Mouse (Mus musculus) liver, adult 2 months (tissue): Measurements from ENCODE around the gene Gm49776.

Experiments
- CTCF ChIP-seq: fragments of 200-500 bp; IDR thresholded peaks from 2 replicates; pipeline ENCODE4 v1.5.1; 2011; ENCODE audit warnings: low read depth, low read length, control low read depth
- POLR2A ChIP-seq: fragments of 200-500 bp; IDR thresholded peaks from 2 replicates; pipeline ENCODE4 v1.6.1; 2011; ENCODE audit warnings: low read length, control low read depth; ENCODE audit not compliant: insufficient read depth; ENCODE audit errors: extremely low read depth

GRCm38 (mm10) chr16:18202061-18202460 is 56.1 kb downstream of the Gm49776 start:
- TF ChIP-seq CTCF = no peak
- TF ChIP-seq POLR2A = no peak
